Mouse (Mus musculus) E14TG2a.4 (cell line): ENCODE results near the gene Myo9b.

ENCODE experiments used
- CTCF ChIP-seq: conservative IDR thresholded peaks from 2 replicates; pipeline ENCODE4 v1.5.1; 2014; ENCODE audit warnings: low read length
- NANOG ChIP-seq: IDR thresholded peaks from 2 replicates; pipeline ENCODE4 v1.6.1; 2014; ENCODE audit warnings: borderline replicate concordance, low read length, mixed read lengths

- TF ChIP-seq CTCF (no peak), NANOG (no peak)
Observed at GRCm38 (mm10) chr8:71351117-71351516, 78.6 kb downstream of the Myo9b start.
